Mouse (Mus musculus): ENCODE results near the gene Jaml.
A peak's percentile ranks its signal among the peaks of the same experiment; 100 is the strongest.
"Not testable (repeated sequence)": the region's sequence is repeated elsewhere in the genome, so short reads cannot be mapped to it uniquely, and the experiment has no call there.

The Jaml gene

DNA sequence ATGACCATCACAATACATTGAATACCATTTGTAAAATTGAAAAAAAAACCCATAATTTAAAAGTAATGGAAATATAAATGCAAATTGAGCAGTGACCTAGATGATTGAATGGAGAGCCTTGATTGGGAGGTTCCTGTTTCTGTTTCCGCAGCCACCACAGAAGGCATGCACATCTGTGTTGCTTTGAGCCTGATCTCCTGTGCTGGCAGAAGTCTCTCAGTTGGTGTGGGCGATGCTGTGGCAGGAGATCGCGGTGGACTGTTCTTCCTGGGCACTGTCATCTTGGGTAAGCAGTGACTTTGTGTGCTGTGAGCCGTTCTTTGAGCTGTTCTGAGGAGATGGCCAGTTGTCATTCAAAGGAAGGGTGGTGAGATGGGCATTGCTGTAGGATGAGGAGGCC lies at the start of gene Jaml:
Jaml (plus strand) TSS at position 173 of the 400 bp plus-strand sequence.
- DNase-seq (ENCODE audit: low read depth) = peak; percentile 48

DNA sequence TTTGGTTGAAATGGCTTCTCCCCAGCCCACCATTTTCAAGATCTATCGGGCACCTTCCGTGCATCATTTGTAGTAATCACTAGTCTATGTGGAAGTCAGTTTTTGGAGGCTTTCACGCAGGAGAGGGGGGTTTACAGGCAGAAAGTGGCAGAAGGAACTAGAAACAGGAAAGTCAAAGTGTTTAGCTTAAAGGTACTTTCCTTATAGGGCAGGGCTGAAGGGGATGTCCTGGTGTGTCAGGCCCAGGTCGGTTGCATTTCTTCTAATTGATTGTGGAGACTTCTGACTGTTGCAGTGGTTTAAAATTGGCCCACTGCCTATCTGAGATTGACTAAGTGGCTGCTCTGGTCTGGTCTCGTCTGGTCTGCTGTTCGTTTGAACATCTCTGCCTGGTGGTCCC lies 48.6 kb upstream of the Jaml start:
- no peak for DNase-seq (ENCODE audit: low read depth)

DNA sequence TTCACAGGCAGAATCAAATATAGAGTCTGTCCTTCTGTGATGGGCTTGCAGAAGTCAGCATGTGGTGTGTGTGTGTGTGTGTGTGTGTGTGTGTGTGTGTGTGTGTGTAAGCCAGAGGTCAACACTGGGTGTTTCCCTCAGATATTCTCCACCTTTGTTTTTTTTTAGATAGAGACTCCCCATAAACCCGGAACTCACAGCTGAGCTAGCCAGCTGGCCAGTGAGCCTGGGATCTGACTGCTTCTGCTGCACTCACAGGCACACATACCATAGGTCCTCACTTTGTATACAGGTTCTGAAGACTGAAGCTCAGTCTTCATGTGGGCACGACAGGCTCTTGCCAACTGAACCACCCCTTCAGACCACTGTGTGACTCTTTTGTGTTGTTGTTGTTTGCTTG lies 46.7 kb upstream of the Jaml start:
- DNase-seq (ENCODE audit: low read depth) = no peak

DNA sequence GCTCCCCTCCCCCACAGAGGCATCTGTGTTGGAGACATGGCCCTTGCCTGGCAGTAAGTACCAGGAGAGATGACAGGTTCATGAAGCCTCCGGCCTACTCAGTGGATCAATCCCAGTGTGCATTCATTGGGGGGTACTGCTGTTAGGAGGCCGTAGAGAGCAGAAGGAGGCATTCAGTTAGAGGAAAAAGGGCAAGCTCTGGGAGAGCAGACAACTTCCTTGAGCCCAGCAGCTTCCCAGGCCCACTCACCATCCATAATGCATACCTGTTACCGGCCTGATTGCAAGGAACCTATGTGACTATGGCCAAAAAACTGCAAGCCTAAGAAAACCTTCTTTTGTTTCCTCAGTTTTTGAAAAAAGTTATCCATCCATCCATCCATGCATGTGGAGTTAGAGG lies 44.5 kb upstream of the Jaml start:
- DNase-seq (ENCODE audit: low read depth) = no peak

DNA sequence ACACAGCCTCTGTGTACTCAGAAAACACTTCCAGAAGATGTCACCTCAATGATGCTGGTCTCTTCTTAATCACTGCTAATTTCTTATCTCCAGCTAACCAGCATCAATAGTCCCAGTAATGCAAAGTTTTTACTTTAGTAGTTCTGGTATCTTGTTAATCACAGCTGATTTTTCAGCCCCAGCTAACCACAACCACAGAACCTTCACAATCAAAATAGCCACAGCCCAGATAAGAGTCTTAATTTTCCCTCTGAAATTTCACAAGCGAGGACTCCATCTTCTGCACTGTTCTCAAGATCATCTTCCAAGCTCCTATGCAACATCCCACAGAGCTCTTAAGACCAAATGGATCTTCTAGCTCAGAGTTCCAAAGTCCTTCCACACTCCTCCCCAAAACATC lies 41.2 kb upstream of the Jaml start:
- DNase-seq (ENCODE audit: low read depth) = not testable (repeated sequence)

DNA sequence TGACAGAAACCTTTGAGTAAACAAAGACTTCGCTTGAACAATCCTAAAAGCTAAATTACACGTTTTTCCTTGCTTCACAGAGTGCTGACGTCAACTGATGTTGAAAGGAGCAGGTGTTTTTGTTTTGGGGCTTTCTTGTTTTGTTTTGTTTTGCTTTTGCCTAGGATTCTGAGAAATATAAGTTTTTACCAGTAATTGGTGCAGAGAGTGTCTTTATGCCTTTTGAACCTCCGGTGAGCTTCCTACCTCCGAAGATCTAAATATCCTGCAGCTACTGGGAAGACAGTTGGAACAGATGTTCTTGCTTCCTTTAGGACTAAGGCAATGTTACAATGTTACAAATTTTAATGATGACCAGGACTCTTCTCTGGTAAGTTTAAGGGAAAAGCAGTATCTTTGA lies 39.5 kb upstream of the Jaml start, which contains the start of gene Mpzl2:
Mpzl2 (plus strand) TSS at position 301 of the 400 bp plus-strand sequence.
- DNase-seq (ENCODE audit: low read depth) = peak; percentile 39

DNA sequence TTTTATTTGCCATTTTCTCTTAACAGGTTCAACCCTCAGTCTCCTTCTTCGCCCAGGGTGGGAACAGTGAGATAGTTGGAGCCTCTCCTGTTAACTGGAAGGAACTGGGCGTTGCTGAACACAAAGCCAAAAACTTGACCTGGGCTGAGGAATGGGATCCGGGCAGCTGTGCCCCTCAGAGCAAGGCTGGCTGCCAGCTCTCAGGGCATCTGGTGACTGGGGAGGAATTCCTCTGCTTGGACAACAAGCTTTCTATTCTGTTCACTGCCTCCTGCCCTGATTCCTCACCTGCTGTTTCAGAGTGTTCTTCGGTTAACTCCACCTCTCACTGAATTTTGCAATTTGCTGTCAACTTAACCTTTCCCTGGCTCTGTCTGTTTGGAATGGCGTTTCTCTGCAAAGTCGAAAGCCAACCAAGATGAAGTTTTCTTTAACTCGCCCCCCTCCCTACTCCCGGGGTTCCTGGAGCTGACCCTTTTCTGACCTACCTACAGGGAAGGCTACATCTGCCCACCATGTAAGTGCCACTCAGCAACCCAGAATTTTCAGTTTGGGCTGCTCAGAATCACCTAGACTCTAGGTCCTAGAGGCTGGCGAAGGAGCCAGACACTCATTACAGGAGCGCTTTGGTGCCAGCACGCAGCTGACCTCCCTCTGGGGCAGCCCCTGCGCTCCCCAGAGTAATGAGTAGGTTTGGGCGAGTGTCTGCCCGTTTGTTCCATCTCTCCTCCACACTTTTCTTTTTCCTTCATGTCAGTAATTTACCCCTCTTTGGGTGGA lies 38.7 kb upstream of the Jaml start:
- no peak for DNase-seq (ENCODE audit: low read depth)

DNA sequence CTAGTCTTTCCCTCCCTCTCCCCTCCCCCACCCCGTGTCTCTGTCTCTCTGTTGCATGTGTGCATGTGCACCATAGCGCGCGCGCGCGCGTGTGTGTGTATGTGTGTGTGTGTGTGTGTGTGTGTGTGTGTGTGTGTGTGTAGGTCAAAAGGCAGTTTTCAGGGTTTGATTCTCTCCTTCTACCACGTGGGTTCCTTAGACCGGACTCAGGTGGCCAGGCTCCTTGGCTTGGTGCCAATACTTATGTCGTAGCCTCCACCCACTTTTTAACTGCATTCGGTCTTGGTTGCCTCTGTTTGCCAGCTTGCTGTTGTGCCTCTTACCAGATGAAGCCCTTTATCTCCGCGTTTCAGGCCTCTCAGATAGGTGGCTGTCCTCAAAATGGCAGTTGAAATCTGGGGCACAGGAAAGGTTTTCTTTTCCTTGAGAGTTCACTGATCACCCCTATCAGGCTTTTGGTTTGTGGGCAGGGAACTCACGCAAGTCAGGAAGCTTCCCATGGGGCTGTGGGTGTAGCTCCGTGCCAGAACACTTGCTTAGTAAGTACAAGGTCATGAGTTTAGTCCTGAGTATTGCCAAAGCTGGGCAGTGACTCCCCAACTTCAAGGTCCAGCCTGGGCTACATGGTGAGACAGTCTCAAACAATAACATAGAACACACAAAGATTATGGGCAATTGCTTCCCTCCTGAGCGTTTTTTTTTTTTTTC lies 37.7 kb upstream of the Jaml start:
- DNase-seq (ENCODE audit: low read depth) = peak; percentile 51

DNA sequence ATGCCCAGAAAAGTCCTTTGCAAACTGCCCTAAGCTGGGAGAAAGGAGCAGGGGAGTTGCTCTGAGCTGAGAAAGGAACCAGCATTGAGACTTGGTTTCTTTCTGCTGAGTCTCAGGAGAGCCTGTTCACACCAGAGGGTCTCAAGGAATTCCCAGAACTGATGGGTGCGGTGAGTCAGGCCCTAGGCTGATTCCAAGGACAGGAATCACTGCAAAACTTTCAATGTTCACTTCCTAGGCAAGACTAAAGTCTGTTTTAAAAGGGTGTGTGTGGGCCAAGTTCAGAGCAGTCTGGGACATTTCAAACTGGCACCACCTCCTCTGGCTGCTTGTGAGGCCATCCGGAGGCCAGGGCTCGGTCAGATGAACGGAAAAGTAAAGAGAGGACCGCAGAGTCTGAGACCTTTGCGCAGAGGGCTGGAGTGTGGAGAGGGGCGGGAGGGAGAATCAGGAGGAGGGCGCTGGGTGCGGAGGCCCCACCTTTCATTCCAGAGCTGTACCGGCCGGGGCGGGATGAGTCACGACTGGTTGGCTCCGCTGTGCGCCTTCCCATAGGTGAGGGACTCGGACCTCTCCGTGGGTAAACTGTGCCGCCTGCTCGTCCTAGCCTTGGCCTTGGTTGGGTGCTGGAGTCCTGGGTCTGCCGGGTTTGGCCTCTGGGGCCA lies 36.8 kb upstream of the Jaml start:
- DNase-seq (ENCODE audit: low read depth) = peak; percentile 43

DNA sequence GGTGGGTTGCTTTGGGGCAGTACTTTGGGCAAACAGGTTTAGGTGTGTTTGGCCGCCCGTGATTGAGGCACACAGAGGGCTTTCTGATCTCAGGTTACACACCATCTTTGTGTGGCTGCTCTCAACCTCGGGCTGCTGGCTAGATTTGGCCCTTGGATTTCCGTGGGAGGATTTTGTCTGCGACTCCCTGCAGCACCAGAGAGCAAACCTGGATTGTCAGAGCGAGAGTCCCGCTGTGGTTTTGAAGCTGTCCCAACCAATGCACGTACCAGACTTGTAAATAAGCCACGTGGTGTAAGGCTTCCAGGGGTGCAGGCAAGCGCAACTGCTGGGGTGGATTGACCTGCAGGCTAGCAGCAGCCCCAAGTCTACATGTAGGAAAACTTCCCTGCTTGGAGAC lies 36.0 kb upstream of the Jaml start:
- peak; percentile 44 for DNase-seq (ENCODE audit: low read depth)

DNA sequence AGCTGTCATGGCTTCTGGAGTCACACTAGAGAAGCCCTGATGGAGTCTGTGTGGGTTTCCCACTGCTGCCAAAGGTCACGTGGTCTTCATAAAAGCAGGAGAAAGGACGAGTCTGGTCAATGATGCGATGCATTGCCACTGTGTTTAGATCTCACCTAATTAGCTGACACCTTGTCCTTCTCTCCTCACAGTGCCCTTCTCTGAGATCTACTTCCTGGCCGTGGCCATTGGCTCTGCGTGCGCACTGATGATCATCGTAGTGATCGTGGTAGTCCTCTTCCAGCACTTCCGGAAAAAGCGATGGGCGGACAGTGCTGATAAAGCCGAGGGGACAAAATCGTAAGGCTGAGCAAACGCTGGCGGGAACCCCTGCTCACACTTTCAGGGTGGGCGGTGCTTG lies 32.0 kb upstream of the Jaml start:
- DNase-seq (ENCODE audit: low read depth) = no peak

DNA sequence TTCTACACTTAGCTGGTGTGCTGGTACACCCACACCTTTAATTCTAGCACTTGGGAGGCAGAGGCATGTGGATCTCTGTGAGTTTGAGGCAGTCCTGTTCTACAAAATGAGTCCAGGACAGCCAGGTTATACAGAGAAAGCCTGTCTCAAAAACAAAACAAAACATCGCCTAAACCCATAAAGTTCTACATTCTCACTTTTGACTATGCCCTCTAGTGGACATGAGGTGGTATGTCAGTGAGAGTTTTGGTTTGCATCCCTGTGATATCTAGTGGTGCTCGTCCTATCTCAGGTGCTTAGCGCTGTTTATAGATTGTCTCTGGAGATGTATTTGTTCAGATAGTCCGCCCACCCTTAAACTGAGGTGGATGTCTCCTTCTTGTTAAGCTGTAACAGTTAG lies 30.5 kb upstream of the Jaml start:
- DNase-seq (ENCODE audit: low read depth) = peak; percentile 82

DNA sequence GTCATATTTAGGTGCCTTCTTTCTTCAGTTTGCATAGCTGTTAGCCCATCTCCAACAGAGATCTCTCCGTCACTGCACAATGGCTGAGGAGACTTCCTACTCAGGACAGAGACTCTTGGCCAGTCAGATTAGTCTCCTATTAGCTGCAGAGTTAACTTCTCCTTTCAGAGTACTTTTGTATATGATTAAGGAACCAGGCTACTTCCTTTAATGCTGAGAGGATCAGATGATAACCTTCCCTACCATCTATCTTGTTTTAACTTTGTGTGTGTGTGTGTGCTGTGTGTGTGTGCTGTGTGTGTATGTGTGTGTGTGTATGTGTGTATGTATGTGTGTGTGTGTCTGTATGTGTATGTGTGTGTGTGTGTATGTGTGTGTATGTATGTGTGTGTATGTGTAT lies 29.3 kb upstream of the Jaml start:
- DNase-seq (ENCODE audit: low read depth) = no peak

DNA sequence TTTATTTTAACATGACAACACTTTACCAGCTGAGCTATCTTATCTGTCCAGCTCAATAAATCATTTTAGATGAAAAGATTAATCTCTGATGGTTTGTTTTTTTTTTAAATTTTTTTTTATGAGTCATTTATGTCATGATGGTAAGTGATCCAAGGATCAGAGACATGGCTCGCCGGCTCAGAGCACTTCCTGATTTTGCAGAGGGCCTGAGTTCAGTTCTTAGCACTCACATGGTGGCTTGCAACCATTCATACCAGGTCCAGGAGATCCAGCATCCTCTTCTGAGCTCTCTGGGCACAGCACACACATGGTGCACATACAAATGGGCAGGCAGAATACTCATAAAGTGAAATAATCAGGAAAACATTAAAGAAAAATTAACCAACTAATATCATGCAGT lies 28.7 kb upstream of the Jaml start:
- DNase-seq (ENCODE audit: low read depth) = no peak

DNA sequence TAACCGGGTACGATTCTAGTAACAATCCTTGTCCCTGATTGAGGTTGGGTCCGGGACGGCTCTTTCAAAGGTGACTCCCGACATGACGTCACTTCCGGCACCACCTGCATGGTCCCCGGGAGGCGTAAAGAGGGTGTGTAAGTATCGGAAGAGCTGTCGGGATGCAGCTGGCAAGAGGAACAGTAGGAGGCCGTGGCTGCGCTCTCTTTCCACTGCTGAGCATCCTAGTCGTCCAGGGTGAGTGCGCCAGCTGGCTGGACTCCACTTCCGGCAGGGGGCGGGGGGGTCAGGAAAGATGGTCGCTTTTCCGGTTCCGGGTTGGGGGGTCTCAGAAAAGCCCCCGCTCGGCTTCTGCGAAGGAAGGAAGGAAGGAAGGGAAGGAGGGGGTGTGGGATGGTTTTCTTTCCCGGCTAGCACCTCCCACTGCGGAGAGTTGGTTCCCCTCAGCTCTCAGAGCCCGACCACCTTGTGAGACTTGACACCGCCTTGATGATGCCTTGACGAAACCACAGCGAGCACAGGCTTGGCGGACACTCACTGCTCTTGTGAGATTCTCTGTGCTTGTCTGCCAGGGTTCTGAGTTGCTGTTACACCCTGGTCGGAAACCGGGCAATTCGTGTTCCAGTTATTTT lies 23.8 kb upstream of the Jaml start, which contains the start of gene Mpzl3:
Mpzl3 (plus strand) TSS at position 105 of the 632 bp plus-strand sequence.
- DNase-seq (ENCODE audit: low read depth) = peak; percentile 95

DNA sequence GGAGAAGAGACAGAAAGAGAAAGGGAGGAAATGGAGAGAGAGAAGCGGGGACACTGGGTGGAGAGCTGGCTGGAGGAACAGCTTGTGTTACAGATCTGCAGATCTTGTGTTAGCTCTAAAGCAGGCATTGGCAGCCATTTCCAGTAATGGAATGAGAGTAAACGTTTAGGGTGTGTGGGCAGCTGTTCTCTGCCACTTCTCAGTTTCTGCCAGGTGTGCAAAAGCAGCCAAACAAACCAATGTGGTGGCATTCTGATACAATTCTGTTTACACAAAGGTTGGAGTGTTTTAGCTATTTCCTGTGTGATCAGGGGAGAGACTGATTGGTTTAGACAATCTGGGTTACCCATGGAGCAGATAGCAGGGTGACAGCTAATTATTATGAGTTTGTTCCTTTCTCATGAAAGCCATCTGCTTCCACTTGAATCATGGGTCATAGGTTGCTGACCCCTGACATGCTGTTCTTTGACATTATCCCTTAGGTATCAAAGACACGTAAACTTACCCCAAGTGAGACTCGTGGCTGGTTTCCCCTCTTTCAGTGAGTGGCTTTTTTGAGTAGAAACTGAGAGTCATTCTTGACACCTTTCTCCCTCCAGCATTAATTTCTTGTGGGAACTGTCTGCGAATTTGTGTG lies 20.6 kb upstream of the Jaml start:
- DNase-seq (ENCODE audit: low read depth) = peak; percentile 46

DNA sequence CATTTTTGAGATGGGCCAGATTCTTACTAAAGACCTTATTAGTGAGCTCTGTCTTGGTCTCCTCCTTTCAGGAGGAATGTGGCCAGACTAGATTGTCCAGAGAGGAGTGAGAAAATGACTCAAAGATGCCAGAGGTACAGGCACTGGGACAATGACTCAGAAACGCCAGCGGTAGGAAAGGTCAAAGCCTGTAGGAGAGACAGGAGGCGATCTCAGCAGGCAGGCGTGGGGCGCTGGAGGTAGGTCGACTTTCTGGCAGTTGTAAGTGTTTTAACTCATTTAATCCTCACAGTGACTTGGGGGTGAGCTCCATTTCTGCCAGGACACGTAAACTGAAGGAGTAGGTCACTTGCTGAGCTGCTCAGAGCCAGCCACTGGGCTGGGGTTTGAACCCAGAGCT lies 18.8 kb upstream of the Jaml start:
- no peak for DNase-seq (ENCODE audit: low read depth)

DNA sequence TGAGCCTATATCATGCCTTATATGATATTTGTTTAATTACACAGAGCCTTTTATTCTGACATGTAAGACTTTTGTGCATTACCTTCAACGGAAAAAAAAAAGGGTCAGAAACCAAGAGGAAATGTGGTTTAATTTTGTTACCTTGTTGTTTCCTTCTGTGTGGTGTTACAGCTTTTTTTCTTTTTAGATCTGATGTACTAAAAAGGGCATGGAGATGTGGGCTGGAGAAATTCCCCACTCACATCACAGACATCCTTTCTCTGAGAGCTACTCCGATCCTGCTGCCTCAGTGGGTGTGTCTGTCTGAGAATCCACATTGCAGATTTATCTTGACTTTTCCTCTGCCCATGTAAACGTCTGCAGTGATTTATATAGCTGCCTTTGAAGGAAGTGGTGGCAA lies 16.3 kb upstream of the Jaml start:
- DNase-seq (ENCODE audit: low read depth) = peak; percentile 57

DNA sequence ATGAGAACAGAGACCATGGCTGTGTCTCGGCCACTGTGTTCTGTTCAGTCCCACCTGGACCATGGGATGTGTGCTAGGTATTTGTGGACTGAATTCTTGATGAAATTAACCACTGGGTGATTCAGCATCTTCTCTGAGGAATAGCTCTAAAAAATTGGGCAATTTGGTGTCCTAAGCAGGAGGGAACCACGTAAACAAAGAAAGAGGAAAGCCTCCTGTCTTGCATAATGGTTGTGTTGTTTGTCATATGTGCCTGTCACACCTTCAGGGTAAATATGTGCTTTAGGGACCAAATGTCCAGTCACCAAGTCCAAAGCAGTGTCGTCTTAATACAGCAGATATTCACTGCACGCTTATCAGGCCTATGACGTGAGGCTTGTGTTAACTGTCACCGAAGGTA lies 14.6 kb upstream of the Jaml start:
- no peak for DNase-seq (ENCODE audit: low read depth)

DNA sequence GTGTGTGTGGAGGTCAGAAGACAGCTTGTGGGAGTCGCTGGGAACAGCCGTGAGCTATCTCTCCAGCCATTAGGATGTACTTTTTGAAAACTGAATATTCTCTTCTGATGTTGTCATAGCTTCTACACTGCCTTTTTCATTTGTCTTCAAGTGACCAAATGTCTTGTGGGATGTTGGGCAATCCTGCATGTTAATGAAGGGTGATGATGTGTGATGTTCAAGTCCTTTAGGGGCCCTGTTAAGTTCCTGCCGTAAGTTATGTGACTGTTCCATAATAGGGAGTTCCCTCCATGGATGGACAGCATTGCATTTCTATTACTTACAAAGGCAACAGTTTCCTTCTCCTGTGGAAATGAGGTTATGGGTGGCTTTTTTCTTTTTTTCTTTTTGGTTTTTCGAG lies 12.2 kb upstream of the Jaml start:
- DNase-seq (ENCODE audit: low read depth) = no peak

DNA sequence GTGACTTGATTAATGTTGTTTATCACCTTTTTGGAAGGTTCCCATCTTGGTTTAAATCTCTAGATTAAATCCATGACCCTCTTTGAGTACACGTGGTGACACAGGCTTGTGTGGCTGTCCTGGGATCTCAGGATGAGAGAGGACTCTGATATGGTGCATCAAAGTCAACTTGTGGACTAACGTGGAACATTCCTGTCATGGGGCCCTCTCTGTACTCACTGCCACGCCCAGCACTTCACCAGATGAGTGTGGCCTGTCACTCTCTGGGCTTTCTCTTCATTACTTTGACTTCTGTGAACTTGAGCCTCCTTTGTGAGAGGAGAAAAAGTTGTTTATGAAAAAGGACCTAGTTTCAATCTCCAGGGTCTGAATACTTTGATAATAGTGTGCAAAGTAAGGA lies 7.2 kb upstream of the Jaml start:
- no peak for DNase-seq (ENCODE audit: low read depth)

DNA sequence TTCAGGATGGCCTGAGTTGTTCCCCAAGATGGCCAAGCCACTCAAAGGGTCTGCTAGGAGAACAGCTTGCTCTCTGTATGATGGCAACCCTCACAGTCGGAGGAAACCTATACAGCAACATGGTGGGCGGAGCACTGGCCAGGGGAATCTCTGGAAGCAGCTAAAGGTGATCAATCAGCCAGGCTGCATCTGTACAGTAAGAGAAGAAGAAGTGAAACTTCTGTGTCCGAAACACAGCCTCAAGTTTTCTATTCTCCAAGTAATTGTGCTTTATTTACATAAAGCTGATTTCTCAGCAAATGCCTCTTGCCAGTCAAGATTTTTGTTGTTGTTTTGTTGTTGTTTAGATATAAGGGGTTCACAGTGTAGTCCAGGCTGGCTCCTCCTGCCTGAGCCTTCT lies 1.1 kb upstream of the Jaml start:
- no peak for DNase-seq (ENCODE audit: low read depth)

Data from induced T-regulatory cell, adult 2 months (primary cell).